Mouse (Mus musculus) midbrain, embryonic 16.5 days (tissue): Measurements from ENCODE around the gene Gemin5. TPM values are rescaled to one million over a fixed set of nuclear protein-coding genes. Genes with fewer than 3 reads are reported as not detected.

Experiments
- ATAC-seq: fragments of 200-750 bp; cut with Nextera tagmentation; 2 replicates; pipeline ENCODE4 v1.8.0; 2017; ENCODE audit warnings: moderate TSS enrichment
- H3K27ac ChIP-seq: fragments of 300-500 bp; sonication (generic); 2 replicates; pipeline ENCODE4 v1.5.1; 2014; ENCODE audit warnings: mild to moderate bottlenecking, low read length, mixed read lengths
- H3K27me3 ChIP-seq: fragments of 300-500 bp; sonication (generic); 2 replicates; pipeline ENCODE4 v1.6.1; 2014; ENCODE audit warnings: low read depth, low read length, mixed read lengths; ENCODE audit not compliant: control insufficient read depth, insufficient read depth
- H3K36me3 ChIP-seq: fragments of 300-500 bp; sonication (generic); 2 replicates; pipeline ENCODE4 v1.6.1; 2014; ENCODE audit warnings: mild to moderate bottlenecking, low read length, moderate library complexity, mixed read lengths; ENCODE audit not compliant: control insufficient read depth, insufficient read depth
- H3K4me1 ChIP-seq: fragments of 300-500 bp; sonication (generic); 2 replicates; pipeline ENCODE4 v1.6.1; 2014; ENCODE audit warnings: mild to moderate bottlenecking, low read length, mixed read lengths; ENCODE audit not compliant: control insufficient read depth, insufficient read depth
- H3K4me2 ChIP-seq: fragments of 300-500 bp; sonication (generic); 2 replicates; pipeline ENCODE4 v1.6.1; 2014; ENCODE audit warnings: mild to moderate bottlenecking, low read length, mixed read lengths
- H3K4me3 ChIP-seq: fragments of 300-500 bp; sonication (generic); 2 replicates; pipeline ENCODE4 v1.5.1; 2014; ENCODE audit warnings: low read depth, mild to moderate bottlenecking, low read length, moderate library complexity, mixed read lengths
- H3K9ac ChIP-seq: fragments of 300-500 bp; sonication (generic); 2 replicates; pipeline ENCODE4 v1.6.1; 2014; ENCODE audit warnings: low read depth, low read length, mixed read lengths
- H3K9me3 ChIP-seq: fragments of 300-500 bp; sonication (generic); replicated peaks from 2 replicates; pipeline ENCODE4 v1.6.1; 2014; ENCODE audit warnings: mild to moderate bottlenecking, low read length, mixed read lengths; ENCODE audit not compliant: control insufficient read depth, poor library complexity, severe bottlenecking
- WGBS: fragments of 180-500 bp; shearing (Covaris S2); extraction: QIAGEN DNeasy Blood & Tissue Kit; methylation state at CpG from one replicate; pipeline ENCODE4 v1.1.7; 2014; 5-methylcytosine and 5-hydroxymethylcytosine counted together
- polyA plus RNA-seq: library from polyadenylated mRNA; unstranded; fragments of >200 nt; fragmentation: Nextera tagmentation; extraction: Ambion mirVana; gene quantifications from 2 replicates; pipeline ENCODE4 v1.2.1, GENCODE M21; 2015

The Gemin5 gene
- polyA plus RNA-seq, 1 experiment from 2014 or later: 12.7 TPM

GRCm38 (mm10) chr11:58146241-58146640 is 22.1 kb downstream of the Gemin5 start:
- no peaks in the 10 kb centered on the region for H3K9me3 ChIP-seq
- H3K4me1 ChIP-seq: no peaks in the 10 kb centered on the region
- H3K36me3 ChIP-seq: peaks cover 55% of the 10 kb centered on the region
- 85% methylated on average over 5 of the region's 5 CpGs for WGBS
- no peak overlapping the region for H3K27ac ChIP-seq
- H3K9ac ChIP-seq: no peak overlapping the region
- H3K4me2 ChIP-seq: no peak overlapping the region
- H3K4me3 ChIP-seq: no peak overlapping the region
- H3K27me3 ChIP-seq: no peaks in the 10 kb centered on the region
- no peak for ATAC-seq

DNA sequence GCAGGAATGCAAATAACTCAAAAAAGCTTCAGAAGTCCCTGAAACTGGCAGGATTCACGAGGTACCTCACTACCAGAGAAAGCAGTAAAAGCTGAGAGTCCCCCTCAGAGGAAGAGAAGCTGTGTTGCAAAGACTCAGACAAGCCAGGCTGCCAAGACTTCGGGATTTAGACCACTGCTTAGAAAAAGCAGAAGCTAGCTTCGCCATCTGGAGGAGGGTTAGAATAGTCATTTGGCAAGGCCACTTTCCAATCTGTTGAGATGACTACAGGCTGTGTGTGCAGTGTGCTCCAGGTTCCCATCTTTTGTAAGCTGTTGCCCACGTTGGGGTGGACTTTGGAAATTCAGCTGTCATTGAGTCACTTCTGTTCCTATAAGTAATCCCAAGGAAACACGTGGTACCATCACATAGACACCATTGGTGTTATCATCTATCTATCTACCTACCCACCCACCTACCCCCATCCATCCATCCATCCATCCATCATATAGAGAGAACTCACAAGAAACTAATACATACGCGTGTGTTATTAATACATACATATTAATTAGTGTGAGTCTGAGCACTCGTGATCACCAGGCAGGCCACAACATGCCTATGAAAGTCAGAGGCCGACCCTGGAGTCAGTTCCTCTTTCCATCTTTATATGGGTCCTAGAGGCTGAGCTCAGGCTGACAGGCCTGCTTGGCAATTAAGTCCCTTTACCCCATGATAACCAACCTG is 24.5 kb downstream of the Gemin5 start:
- H3K9ac ChIP-seq: no peak overlapping the region
- H3K27me3 ChIP-seq: no peaks in the 10 kb centered on the region
- ATAC-seq: no peak
- 93% methylated on average over 9 of the region's 9 CpGs for WGBS
- H3K4me3 ChIP-seq: no peak overlapping the region
- H3K36me3 ChIP-seq: peaks cover 51% of the 10 kb centered on the region
- H3K4me2 ChIP-seq: no peak overlapping the region
- H3K27ac ChIP-seq: no peak overlapping the region
- no peaks in the 10 kb centered on the region for H3K9me3 ChIP-seq
- no peaks in the 10 kb centered on the region for H3K4me1 ChIP-seq

GRCm38 (mm10) chr11:58139466-58139865 is 28.9 kb downstream of the Gemin5 start:
- Histone ChIP-seq H3K4me3 (no peak overlapping the region), H3K9ac (no peak overlapping the region), H3K27ac (no peak overlapping the region), H3K27me3 (no peaks in the 10 kb centered on the region), H3K4me2 (no peak overlapping the region), H3K9me3 (no peaks in the 10 kb centered on the region), H3K4me1 (no peaks in the 10 kb centered on the region), H3K36me3 (peaks cover 37% of the 10 kb centered on the region)
- no peak for ATAC-seq
- WGBS: 89% methylated on average over 3 of the region's 3 CpGs

DNA sequence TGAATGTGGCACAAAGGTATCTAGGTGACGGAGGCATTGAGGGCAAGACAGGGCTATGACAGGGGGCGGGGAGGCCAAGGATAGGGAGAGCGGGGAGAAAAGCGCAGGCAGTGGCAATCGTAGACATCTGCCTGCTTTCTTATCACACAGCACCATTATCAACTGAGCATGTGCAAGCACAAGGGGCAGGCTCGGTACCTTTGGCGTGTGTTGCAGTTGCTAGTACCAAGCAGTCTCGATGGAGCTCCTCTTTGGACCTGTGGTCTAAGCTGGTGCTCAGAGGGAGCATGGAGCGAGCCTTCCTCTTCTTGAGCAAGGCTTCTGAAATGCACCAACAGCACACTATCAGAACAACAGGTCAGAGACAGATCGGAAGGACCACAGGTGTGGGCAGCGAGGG is 29.5 kb downstream of the Gemin5 start:
- H3K4me2 ChIP-seq: no peak overlapping the region
- 77% methylated on average over 11 of the region's 11 CpGs for WGBS
- no peaks in the 10 kb centered on the region for H3K27me3 ChIP-seq
- no peaks in the 10 kb centered on the region for H3K4me1 ChIP-seq
- H3K9me3 ChIP-seq: no peaks in the 10 kb centered on the region
- H3K36me3 ChIP-seq: peaks cover 35% of the 10 kb centered on the region
- H3K4me3 ChIP-seq: no peak overlapping the region
- no peak for ATAC-seq
- H3K9ac ChIP-seq: no peak overlapping the region
- H3K27ac ChIP-seq: no peak overlapping the region

DNA sequence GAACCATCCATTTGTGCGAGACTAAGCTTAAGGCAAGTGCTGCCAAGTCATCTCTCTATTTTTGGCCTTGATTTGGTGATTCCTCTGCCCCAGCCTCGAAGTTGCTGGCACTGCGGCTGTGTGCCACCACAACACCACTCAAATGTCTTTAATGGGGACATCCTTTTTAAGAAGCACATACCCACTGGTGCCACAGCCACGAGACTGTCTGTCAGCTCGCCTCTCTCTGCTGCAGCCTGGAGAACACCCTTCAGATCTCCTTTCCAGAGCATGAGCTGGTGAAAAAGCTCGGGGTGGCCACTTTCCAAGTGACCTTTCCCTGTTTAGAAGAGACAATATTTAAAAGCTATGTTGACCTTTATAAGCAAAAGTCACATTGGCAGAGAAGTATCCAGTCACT is 31.7 kb downstream of the Gemin5 start:
- no peaks in the 10 kb centered on the region for H3K4me1 ChIP-seq
- WGBS: 93% methylated on average over 6 of the region's 6 CpGs

DNA sequence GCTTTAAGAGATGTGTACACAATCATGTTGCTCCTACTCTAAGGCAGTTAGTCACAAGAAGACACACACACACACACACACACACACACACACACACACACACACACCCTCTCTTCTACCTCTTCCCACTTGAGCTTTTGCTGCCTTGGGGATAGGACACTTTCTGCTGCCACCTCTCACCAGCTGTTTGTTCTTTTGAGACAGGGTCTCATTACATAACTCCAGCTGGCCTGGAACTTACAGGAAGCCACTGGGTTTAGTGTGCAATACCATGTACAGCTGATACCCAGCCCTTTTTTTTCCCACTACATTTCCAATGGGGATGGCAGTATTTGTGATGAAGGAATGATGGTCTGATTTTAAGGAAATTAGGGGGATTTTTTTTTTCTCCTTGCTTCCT is 33.0 kb downstream of the Gemin5 start:
- H3K27ac ChIP-seq: no peak overlapping the region
- no peaks in the 10 kb centered on the region for H3K27me3 ChIP-seq
- no peak overlapping the region for H3K4me3 ChIP-seq
- no peak for ATAC-seq
- no peak overlapping the region for H3K4me2 ChIP-seq
- no peak overlapping the region for H3K9ac ChIP-seq
- no peaks in the 10 kb centered on the region for H3K4me1 ChIP-seq
- no peaks in the 10 kb centered on the region for H3K9me3 ChIP-seq
- peaks cover 36% of the 10 kb centered on the region for H3K36me3 ChIP-seq

More for the DNA sequence above, 31.7 kb downstream of the Gemin5 start:
- Histone ChIP-seq H3K4me3 (no peak overlapping the region), H3K4me2 (no peak overlapping the region), H3K9ac (no peak overlapping the region), H3K27ac (no peak overlapping the region), H3K36me3 (peaks cover 35% of the 10 kb centered on the region), H3K9me3 (no peaks in the 10 kb centered on the region), H3K27me3 (no peaks in the 10 kb centered on the region)
- ATAC-seq: no peak

DNA sequence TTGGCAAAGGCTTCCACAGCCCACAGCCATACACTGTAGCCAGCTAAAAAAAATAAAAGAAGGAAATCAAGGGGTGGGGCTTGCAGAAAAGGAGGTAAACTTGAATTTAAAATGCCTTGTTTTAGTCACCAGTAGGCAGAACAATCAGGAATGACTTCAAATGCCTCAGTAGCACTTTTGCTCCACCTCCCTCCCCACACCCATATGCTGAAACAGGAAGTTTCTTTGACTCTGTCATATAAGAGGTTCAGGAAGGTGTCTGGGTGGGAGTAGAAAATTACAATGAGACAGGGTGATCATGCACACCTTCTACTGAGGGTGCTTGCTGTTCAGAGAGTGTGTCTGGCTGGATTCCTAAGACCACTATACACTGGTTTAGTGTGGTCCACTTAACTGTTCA is 33.5 kb downstream of the Gemin5 start:
- Histone ChIP-seq H3K4me1 (no peaks in the 10 kb centered on the region), H3K4me3 (no peak overlapping the region), H3K36me3 (peaks cover 38% of the 10 kb centered on the region)

DNA sequence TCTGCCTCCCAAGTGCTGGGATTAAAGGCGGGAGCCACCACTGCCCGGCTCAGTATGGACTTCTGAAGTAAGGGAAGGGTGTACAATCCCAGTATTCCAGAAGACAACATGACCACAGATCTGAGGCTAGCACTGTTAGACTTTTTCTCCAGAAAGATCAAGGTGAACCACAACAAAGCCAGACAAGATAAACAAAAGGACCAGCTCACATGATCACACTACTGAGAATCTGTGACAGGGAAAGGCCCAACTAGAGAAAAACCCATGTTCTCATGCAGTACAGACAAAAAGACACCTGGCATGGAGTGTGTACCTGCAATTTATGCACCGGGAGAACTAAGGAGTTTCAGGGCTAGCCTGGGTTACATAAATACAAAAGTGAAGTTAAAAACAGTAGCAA is 36.3 kb downstream of the Gemin5 start:
- 95% methylated on average over 3 of the region's 3 CpGs for WGBS
- Histone ChIP-seq H3K9ac (no peak overlapping the region), H3K36me3 (peaks cover 42% of the 10 kb centered on the region), H3K9me3 (no peaks in the 10 kb centered on the region), H3K4me1 (no peaks in the 10 kb centered on the region), H3K4me3 (no peak overlapping the region), H3K27me3 (no peaks in the 10 kb centered on the region), H3K4me2 (no peak overlapping the region), H3K27ac (no peak overlapping the region)
- ATAC-seq: no peak

More for the DNA sequence above, 33.5 kb downstream of the Gemin5 start:
- Histone ChIP-seq H3K9ac (no peak overlapping the region), H3K9me3 (no peaks in the 10 kb centered on the region), H3K27ac (no peak overlapping the region), H3K4me2 (no peak overlapping the region), H3K27me3 (no peaks in the 10 kb centered on the region)
- ATAC-seq: no peak

- Histone ChIP-seq H3K4me1 (no peaks in the 10 kb centered on the region), H3K27me3 (no peaks in the 10 kb centered on the region), H3K9me3 (no peaks in the 10 kb centered on the region), H3K4me3 (no peak overlapping the region), H3K27ac (no peak overlapping the region), H3K4me2 (no peak overlapping the region), H3K36me3 (peaks cover 34% of the 10 kb centered on the region), H3K9ac (no peak overlapping the region)
- WGBS: 87% methylated on average over 6 of the region's 6 CpGs
- no peak for ATAC-seq
These were observed 39.0 kb downstream of the Gemin5 start for GRCm38 (mm10) chr11:58129302-58129843.
